Mouse (Mus musculus) c-Kit-positive CD71-positive TER-119-negative erythroid progenitor cells, embryonic 14.5 days (primary cell): ENCODE results near the gene Vangl1.
A peak's percentile ranks its signal among the peaks of the same experiment; 100 is the strongest.
"Not testable (repeated sequence)": the region's sequence is repeated elsewhere in the genome, so short reads cannot be mapped to it uniquely, and the experiment has no call there.

Source experiments
- DNase-seq: peaks from one replicate; pipeline ENCODE4 v3.0.0-alpha.2; 2013; ENCODE audit warnings: low read depth

Vangl1 gene

DNA sequence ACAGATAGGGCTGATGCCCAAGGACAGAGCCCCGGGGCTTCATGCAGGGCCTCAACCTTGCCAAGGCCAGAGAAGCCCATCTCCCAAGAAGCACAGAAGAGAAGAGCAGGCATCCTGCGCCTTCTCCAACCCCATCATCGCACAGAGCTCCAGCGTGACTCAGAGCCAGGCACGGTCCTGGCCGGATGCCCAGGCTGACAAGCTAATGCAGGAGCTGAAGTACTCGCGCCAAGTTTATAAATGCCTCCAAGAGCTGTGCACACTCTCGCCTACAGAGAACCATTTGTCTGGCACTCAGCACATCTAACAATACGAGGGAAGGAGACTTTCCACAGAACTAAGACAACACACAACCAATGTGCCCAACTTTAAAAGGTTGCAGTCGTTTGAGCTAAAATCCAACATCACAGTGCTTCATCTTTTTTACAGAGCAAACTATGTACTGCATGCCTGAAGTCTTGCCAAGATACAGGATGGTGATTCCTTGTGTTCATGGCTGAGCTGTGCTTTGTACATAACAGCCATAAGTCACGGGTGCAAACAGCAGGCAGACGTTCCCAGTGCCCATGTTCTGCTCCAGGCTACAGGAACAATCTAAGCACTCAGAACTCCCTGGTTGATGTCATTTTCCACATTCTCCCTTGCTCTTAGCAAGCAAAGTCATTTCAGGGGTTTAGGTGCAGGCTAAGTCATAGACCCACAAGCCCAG lies 35.1 kb downstream of the Vangl1 start:
- no peak for DNase-seq

DNA sequence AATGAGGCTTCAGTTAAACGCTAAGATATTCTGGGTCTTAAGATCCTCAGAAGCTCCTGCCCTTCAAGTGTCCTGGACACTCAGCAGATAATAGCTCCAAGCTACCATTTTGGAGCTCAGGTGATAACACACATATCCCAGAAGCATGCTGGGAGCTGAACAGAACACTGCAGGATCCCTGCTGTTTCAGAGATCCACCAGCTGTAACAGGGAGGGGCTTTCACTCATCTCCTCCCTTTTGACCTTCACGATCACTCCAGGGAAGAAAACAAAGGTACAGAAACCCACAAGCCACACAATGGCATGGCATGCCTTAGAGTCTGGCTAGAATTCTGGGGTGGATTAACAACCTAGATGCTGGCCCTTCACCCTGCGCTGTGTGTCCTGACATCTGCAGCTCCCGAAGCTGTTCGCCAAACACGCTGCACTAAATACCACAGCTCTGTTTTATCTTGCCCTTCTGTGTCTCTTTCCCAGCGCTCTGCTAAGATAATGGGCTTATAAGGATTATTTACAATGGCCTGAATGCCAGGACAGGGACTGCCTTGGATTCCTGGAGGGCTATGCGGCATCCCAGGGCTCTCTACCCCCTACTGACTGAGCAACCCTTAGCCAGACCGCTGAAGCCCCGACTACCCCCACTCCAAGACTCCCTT lies 36.8 kb downstream of the Vangl1 start:
- no peak for DNase-seq

DNA sequence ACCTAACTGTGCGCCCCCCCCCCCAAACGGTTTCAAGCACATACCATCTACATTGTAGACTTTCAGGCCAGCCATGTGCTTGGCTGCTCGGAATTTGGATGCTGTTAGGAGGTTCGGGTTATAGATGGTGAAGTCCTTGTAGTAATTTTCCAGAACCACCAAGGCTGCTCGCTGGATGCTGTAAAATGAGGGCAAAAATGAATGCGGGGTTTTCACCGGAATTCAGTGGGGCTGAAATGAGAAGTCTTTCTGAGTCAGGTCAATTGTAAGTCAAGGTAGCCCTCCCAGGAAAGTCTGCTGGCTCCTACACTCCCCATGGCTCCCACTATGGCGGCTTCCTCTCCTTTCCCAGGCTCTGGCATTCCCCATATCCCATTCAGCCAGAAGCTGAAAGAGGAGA lies 37.7 kb downstream of the Vangl1 start:
- no peak for DNase-seq

DNA sequence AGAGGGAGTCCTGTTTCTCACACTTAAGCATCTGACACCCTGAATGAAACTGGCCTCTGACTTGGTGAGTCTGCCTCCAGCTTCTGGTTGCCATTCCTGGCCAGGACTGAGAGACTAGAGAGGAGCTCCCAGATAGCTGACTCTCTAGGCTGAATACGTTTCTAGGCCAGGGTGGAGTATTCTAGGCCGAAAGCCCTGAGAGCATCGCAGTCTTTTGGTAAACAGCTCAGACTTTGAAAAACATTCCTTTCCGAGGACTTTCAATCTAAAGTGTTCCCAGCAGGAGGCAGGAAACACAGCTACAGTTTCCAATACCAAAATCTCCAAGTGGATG lies 38.2 kb downstream of the Vangl1 start:
- no peak for DNase-seq

DNA sequence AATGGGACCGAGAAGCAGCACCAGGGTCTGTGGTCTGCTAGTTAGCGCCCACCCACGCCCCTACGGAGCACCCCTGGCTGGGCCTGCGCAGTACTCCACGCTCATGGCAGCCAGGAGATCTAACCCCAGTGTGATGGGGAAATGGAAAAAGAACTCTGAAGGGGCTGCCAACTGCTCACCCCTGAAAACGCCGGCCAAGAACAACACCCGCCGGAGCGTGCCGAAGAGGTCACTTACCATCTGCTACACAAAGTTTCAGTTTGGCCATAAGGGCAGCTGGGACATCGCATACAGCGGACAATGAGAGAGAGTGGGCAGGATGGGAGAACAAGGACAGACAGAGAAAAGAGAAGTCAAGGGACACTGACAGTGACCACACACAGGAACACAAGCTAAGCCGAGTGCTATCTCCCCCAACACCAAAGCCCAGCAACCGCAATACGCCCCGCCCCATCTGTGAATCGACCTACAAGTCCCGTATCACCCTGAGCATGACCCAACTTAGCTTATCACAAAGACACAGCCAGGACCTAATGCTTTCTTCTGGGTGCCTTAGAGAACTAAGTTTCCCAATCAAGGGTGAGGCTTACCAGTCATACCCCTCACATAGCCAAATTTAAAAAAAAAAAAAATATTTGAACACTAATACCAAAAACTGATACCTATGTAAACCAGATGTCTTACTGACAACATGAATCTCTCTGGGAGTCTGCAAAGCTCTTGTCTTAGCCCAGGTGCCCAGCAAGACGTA lies 38.8 kb downstream of the Vangl1 start:
- DNase-seq: peak; percentile 96

DNA sequence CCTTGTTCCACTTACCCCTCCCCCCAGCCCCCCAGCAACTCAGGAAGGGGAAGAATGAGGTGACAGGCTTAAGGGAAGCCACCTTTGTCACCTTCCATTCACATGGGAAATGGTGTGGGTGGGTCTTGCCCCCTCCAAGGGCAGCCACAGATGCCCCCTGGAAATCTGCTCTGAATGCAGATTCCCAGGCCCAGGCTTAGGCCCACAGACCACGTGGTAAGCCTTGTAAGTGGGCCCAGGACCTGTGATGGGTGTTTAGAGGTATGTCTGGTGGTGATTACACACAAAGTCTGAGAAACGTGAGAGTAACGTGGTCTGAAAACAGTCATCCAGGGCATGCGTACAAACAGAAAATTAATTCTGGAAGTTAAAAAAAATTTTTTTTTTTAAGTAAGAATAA lies 39.6 kb downstream of the Vangl1 start:
- DNase-seq: no peak

DNA sequence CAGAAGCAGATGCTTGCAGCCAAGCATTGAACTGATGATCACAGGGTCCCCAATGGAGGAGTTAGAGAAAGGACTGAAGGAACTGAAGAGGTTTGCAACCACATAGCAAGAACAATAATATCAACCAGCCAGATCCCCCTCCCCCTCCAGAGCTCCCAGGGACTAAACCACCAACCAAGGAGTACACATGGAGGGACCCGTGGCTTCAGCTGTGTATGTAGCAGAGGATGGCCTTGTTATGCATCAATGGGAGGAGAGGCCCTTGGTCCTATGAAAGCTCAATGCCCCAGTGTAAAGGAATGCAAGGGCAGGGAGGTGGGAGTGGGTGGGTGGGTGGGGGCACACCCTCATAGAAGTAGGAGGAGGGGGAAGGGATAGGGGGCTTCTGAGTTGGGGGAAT lies 40.6 kb downstream of the Vangl1 start:
- not testable (repeated sequence) for DNase-seq

DNA sequence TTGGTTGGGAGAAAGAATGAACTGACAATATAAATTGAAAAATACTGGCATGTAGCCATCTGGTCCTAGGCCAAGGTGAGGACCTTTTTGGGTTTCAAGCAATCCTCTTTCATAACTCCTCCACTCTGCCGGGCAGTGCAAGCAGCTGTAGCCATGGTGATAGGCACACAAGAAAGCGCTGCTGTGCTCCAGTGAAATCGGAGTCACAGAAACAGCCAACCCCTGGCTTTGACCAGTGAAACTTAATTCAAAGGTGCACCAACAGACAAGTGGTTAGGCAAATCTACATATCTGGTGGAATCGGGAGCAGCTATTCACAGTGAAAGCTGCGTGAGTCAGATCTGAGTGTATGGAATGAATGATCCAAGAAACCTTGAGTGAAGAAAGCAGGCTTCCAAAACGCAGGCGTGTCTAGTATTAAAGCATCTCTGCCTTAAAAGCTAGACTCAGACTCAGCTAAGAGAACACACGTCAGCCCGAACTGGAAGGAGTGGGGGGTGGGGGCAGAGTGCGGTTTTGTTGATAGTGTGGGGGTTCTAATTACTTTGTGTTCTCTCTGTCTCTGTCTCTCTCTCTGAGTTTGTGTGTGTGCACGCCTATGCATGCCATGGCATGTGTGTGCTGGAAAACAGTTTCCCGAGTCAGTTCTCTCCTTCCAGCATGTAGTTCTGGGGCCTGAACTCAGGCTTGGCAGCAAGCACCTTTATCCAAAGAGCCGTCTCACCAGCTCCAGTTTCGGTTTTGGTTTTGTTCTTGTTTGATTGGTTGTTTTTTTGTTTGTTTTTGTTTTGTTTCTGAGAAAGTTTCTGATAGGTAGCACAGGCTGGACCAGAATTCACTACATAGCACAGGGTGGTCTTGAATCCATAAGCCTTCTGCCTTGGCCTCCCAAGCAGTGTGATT lies 44.8 kb downstream of the Vangl1 start:
- no peak for DNase-seq

DNA sequence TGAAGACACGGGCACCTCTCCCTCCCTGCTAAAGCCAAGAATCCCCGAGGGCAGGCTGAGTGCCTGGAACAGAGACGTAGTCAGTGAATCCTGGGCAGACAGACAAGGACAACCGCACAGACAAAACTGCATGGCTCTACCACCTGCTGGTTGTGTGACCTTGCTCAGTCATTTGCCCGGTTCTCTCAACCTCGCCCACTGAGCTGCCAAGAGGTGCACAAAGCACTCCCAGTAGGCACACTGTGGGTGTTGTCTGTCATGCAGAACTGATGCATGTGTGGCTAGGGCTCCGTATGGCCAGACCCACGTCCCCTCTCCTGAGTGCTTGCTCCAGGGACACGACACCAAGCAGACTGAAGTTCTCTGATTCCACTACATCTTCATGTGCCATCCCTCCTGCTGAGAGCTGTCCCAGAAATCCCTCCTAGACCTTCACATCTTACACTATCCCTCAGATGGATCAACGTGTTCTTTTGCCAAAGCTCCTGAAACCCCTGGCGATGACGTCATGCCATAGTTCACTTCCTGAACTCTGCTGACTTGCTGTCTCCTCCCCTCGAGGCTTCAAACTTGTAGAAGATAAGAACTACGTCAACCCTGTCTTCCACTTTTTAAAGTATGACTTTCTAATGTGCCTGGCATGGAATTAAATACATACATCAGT lies 45.6 kb downstream of the Vangl1 start:
- no peak for DNase-seq

DNA sequence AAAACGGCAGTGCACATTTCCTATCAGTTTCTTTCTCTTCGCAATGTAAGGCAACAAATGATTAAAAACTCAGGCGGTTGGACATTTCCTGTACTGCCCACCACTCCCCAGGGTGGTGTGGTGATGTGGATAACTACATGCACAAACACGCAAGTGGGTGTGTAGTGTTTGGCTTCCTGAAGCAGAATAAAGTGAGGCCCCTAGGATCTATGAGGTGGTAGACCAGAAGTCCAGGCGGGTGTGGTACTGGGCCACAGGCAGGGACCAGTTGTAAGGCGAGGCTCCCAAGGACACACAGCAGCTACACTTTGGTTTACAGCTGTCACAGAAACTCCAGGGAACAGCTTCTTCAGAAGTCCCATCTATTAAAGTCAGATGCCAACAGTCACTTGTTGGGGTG lies 46.8 kb downstream of the Vangl1 start:
- no peak for DNase-seq

DNA sequence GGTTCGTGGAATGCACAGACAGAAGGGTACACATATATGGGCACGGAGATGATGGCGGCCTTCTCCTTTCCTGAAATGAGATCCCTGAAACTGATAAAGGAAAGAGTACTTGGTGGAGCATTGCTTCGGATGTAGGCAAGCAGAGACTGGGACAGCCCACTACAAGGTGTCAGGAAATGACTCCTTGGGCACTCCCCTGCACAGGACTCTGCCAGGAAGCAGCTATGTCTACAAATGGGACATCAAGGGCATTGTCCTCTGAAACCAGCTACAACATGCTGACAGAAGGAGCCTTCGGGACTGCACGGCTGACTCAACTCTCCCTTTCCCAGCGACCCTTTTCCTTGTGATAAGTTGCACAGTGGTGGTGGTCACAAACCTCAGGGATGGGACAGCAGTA lies 47.8 kb downstream of the Vangl1 start:
- DNase-seq: no peak

DNA sequence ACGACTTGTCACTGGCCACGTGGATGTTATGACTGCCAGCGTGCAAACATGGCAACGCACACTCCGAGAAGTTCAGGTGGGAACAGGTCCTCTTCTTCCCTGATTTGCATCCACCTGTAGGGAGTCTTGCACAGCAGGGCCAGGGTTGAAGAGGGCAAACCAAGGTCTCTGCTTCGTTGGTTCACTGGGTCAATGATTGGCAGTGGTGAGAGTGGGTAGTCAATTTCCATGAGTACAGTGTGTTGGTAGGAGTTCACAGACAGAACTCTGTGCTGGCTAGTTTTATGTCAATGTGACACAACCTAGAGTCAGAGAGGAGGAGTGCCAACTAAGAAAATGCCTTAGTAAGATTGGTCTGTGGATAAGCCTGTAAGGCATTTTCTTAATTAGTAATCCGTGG lies 50.4 kb downstream of the Vangl1 start:
- DNase-seq: no peak

DNA sequence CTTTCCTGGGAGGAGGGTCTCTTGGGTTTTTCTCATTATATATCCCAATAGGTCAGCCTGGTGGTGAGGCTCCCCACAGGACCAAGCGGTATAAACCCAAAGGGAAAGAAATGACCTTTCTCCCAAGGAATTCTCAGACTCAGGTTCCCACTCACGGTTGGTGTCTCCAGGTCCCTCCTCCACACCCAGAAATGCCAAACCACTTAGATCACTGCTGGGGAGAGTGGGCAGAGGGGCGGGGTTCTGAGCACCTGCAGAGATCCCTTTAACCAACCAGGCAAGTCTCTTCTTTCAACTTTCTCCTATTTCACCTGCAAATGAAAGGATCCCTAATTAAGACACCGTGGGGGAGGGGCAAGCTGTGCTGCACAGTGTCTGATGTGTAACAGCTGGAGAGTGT lies 51.6 kb downstream of the Vangl1 start:
- no peak for DNase-seq

DNA sequence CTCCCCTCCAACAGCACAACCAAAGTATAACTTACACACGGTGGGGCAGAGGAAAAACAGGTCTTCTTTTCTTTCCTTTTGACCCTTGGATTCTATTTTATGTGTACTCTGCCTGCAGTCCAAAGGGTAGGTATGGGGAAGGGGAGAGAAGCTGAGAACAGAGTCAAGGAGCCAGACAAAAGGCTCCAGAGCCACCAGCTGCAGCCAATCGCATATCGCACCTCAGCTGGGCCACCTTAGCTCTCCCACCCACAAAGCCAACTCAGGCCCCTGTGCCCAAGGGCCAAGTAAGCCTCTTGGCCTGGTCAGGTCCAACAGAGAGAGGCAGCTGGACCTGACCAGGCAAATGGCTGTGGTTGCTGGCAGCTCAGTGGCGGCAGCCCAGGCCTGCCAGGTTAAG lies 52.0 kb downstream of the Vangl1 start:
- no peak for DNase-seq

DNA sequence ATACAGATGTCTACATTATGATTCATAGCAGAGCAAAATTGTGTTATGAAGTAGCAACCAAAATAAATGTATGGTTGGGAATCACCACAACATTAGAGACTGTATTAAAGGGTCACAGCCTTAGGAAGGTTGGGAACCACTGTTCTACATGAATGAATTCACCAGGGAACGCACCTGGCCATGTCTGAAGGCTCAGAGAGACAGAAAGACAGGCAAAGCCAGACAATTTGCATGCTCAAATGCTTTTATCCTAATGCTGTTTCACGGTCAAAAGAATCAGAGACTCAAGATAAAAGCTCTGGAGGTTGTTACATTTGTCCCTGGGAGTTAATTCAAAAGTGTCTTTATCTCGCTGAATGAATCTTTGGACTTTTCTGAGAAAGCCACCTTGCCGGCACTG lies 52.6 kb downstream of the Vangl1 start:
- no peak for DNase-seq

DNA sequence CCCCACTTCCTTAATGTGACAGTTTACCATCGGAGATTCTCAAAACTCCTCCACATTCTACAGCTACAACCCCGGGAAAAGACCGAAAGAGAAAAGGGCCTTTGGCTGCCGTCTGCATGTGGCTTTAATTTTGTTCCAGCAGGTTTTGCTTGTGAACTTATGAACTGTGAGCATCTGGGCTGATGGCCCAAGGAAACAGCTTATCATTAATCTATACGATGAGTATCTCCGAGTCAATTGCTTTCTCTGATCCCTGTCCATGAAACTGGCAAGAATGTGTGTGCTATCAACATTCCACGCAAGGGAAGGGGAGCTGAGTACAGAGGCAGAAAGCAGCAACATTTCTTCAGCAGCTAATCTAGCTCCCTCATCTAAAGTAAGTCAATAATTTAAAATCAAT lies 54.6 kb downstream of the Vangl1 start:
- DNase-seq: no peak

DNA sequence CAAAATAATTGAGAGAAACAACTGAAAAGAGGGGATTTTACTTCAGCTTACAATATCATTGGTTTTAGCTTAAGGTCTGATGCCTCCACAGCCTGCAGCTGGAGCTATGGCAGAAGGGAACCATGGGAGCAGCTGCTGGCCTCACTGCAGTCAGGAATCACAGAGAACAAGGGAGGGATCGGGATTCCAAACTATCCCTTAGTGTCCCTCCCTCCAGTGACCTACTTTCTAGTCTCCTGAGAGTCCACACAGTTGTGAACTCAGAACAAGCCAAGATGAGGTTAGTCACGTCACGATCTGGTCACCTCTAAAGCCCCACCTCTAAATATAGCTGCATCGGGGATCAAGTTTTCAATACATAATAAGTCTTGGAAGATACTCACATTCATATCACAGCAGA lies 57.3 kb downstream of the Vangl1 start:
- DNase-seq: no peak

DNA sequence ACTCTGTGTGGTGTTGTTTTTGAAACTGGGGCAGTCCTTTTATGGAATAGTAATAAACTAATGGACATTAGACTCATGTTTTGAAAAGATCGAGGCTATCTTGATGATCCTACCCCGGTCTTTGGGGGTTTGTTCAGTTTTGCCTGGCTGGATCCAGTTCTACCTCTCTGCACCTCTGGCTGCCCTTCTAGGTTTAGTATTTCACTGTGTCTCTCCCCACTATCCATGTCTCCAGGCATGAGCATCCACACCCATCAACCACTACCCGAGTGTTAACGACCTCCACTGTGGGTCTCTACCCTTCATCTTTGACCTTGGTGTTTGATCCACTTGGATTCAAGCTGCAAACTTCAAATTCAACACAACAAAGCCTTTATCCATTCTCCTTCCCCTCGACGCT lies 58.1 kb downstream of the Vangl1 start:
- no peak for DNase-seq

DNA sequence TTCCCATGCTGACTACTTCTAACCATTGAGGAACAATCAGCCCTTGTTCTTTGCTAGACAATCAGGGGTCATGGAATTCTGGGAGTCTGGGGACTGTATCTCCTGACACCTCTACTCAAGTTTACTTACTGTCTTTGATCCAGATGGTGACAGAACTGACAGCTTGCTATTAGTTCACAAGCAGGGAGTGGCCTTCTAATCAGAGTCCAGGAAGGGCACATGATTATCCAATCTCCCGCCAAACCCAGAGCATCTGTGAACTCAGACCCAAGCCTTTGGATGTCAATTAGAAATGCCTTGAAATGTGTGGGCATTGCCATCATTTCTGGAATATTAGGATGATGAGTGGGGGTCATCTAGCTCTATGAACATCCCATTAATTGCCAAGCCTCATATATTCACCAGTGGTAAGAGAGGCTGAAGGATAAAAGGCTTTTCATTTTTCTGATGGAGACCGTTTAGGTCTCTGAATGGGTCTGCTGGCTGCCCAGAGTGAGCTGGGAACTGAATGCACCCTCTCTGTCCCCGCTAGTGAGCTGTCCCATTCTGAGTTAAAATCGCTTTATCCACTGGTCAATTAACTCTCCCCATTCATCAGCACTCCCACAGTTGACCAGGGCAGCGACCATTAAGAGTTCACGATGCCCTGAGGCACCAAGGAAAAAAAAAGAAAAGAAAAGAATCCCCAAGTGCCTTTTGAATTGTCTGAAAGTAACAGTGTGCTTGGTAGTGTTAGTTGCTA lies 58.7 kb downstream of the Vangl1 start:
- no peak for DNase-seq

DNA sequence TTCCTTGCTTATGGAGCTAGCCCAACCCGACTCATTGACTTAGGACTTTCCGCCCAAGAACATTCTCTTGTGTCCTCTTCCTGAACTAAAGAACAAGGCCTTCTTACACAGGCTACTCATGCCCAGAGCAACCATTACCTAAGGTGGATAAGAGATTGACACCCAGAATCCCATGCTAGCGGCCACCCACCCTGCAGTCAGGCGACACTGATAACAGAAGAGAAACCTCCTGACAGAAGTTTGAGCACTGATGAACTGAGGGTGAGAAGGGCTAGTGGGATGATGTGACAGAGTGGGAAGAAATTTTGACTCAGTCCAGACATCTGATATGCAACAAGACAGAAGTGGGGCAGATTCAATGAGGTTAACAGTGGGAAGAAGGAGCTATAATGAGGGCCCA lies 60.1 kb downstream of the Vangl1 start:
- DNase-seq: peak; percentile 51

DNA sequence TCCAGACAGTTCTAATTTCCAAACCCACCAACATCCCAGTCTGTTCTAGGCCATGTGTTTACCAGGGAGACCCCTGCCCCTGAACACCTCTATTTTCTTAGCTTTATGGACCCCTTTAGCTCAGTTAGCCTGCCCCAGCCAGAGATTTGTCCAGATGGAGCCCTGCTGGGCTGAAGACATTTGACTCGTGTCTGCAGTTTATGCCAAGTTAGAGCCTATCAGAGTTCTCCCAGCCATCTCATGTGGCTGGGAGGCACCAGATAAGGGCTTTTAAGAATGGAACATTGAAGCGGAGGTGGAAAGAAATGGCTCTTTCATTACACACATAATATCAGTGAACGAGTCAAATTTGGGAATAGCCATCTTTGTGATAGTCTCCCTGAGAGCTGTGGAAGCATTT lies 61.0 kb downstream of the Vangl1 start:
- peak; percentile 61 for DNase-seq
